Mouse (Mus musculus) heart, adult 11 months (tissue): Measurements from ENCODE around the gene Fnbp1l.

ENCODE experiments used
- DNase-seq: peaks from one replicate; pipeline ENCODE4 v3.0.0; 2022

The Fnbp1l gene

GRCm38 (mm10) chr3:122603229-122603628 is 16.3 kb downstream of the Fnbp1l start:
- peak; percentile 34 for DNase-seq

GRCm38 (mm10) chr3:122602370-122602769 is 17.1 kb downstream of the Fnbp1l start:
- peak; percentile 71 for DNase-seq

- DNase-seq = no peak
Observed at GRCm38 (mm10) chr3:122599291-122599690, 20.2 kb downstream of the Fnbp1l start.

- no peak for DNase-seq
Observed at GRCm38 (mm10) chr3:122590804-122591203, 28.7 kb downstream of the Fnbp1l start.

- DNase-seq = no peak
Observed at GRCm38 (mm10) chr3:122590346-122590745, 29.2 kb downstream of the Fnbp1l start.

GRCm38 (mm10) chr3:122586918-122587641 is 32.4 kb downstream of the Fnbp1l start:
- DNase-seq = no peak

GRCm38 (mm10) chr3:122577360-122577759 is 42.2 kb downstream of the Fnbp1l start:
- DNase-seq = no peak

GRCm38 (mm10) chr3:122574921-122575320 is 44.6 kb downstream of the Fnbp1l start:
- DNase-seq = no peak

- DNase-seq = no peak
Observed at GRCm38 (mm10) chr3:122573426-122574286, 45.9 kb downstream of the Fnbp1l start.

GRCm38 (mm10) chr3:122566549-122566948 is 53.0 kb downstream of the Fnbp1l start:
- DNase-seq = peak; percentile 93

GRCm38 (mm10) chr3:122566112-122566511 is 53.4 kb downstream of the Fnbp1l start:
- no peak for DNase-seq

GRCm38 (mm10) chr3:122565285-122565684 is 54.2 kb downstream of the Fnbp1l start:
- no peak for DNase-seq

- DNase-seq = no peak
Observed at GRCm38 (mm10) chr3:122557766-122558165, 61.7 kb downstream of the Fnbp1l start.

GRCm38 (mm10) chr3:122551174-122551573 is 68.3 kb downstream of the Fnbp1l start:
- DNase-seq = no peak

- DNase-seq = no peak
Observed at GRCm38 (mm10) chr3:122547469-122547868, 72.0 kb downstream of the Fnbp1l start.

- DNase-seq = no peak
Observed at GRCm38 (mm10) chr3:122545346-122545745, 74.2 kb downstream of the Fnbp1l start.

- peak; percentile 78 for DNase-seq
Observed at GRCm38 (mm10) chr3:122540918-122541317, 78.6 kb downstream of the Fnbp1l start.

- DNase-seq = peak; percentile 79
Observed at GRCm38 (mm10) chr3:122539961-122540690, 79.4 kb downstream of the Fnbp1l start.

- peak; percentile 5 for DNase-seq
Observed at GRCm38 (mm10) chr3:122538851-122539250, 80.7 kb downstream of the Fnbp1l start.

- DNase-seq = peak; percentile 78
Observed at GRCm38 (mm10) chr3:122535938-122536703, 83.4 kb downstream of the Fnbp1l start.

- no peak for DNase-seq
Observed at GRCm38 (mm10) chr3:122528477-122528876, 91.0 kb downstream of the Fnbp1l start.

- DNase-seq = no peak
Observed at GRCm38 (mm10) chr3:122521294-122521693, 98.2 kb downstream of the Fnbp1l start.
